Mouse (Mus musculus): ENCODE results near the gene Prrc2c. TPM values are rescaled to one million over a fixed set of nuclear protein-coding genes. Genes with fewer than 3 reads are reported as not detected.
"Not testable (repeated sequence)": the region's sequence is repeated elsewhere in the genome, so short reads cannot be mapped to it uniquely, and the experiment has no call there.

Gene Prrc2c
- total RNA-seq (2014; rRNA removed) (58.9 and 68.6 TPM in 2 replicates), polyA plus RNA-seq (2015; fragmentation: Nextera tagmentation; extraction: Ambion mirVana) (133 and 148 TPM in 2 replicates)

DNA sequence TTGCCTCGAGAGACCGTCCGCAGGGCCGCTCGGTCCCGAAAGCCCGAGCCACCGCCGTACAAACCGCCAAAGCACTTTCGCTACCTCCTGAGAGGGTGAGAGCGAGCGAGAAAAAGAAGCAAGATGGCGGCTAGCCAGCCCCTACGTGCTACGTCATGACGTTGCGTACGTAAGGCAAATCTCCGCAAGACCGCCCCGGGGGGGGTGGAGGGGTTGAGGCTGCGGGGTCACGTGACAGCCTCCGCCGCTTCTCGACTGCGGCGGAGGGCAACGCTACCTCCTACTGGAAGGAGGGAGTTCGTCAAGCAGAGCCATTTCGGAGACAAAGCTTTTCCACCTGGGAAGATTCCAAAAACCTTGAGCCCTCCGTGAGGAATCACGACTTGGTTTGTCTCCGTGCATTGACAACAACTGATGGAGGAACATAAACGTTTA lies at the start of gene Prrc2c:
Gene Prrc2c (minus strand): TSS at position 156 of the 435 bp plus-strand sequence.
- Histone ChIP-seq H3K4me3 (ENCODE audit: low read length) (peak within 1 kb of the TSS; percentile 93), H3K4me2 (ENCODE audit: low read depth, low read length) (peak within 1 kb of the TSS; percentile 88), H3K9me3 (ENCODE audit: low read length) (no peaks in the 10 kb centered on the region), H3K36me3 (ENCODE audit: insufficient read depth, low read length) (no peaks in the 10 kb centered on the region), H3K4me1 (ENCODE audit: insufficient read depth, low read length) (peaks cover 6% of the 10 kb centered on the region; the same call in 1 of the 2 replicates), H3K27me3 (ENCODE audit: insufficient read depth, low read length) (no peaks in the 10 kb centered on the region), H3K9ac (replicated peaks; ENCODE audit: low read length) (peak within 1 kb of the TSS; percentile 99), H3K27ac (peak within 1 kb of the TSS; percentile 99)
- ATAC-seq: peak; percentile 96
- TF ChIP-seq CTCF (IDR thresholded peaks at IDR 0.05; ENCODE audit: low read depth): peak; percentile 71
- peak; percentile 100 for DNase-seq (ENCODE audit: low spot score)
- WGBS: under 1% methylated on average over 36 of the region's 36 CpGs

DNA sequence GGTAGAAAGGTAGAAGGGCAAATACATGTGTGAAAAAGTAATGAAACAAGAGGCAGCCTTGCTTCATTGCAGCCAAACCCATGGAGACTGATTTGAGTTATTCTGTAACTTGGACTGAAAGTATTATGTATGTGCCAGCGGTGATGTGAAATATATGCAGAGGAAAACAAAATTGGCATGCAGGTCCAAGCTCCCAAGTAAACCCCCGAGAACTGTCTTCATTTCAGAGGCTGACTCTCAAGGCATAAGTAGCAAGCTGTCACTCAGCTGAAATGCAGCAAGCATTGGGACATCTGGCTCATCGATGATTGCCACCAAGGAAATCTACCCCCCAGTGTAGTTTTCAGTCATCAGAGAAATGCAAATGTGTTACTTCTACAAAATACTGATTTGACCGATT lies 44.9 kb upstream of the Prrc2c start:
- 65% methylated on average over 4 of the region's 4 CpGs for WGBS
- Histone ChIP-seq H3K9me3 (ENCODE audit: low read length) (no peaks in the 10 kb centered on the region), H3K4me3 (ENCODE audit: low read length) (no peak overlapping the region), H3K4me2 (ENCODE audit: low read depth, low read length) (no peak overlapping the region), H3K9ac (replicated peaks; ENCODE audit: low read length) (no peak overlapping the region), H3K36me3 (ENCODE audit: insufficient read depth, low read length) (no peaks in the 10 kb centered on the region), H3K4me1 (ENCODE audit: insufficient read depth, low read length) (no peaks in the 10 kb centered on the region), H3K27ac (no peak overlapping the region), H3K27me3 (ENCODE audit: insufficient read depth, low read length) (no peaks in the 10 kb centered on the region)
- no peak for TF ChIP-seq CTCF (IDR thresholded peaks at IDR 0.05; ENCODE audit: low read depth)
- no peak for DNase-seq (ENCODE audit: low spot score)
- no peak for ATAC-seq

DNA sequence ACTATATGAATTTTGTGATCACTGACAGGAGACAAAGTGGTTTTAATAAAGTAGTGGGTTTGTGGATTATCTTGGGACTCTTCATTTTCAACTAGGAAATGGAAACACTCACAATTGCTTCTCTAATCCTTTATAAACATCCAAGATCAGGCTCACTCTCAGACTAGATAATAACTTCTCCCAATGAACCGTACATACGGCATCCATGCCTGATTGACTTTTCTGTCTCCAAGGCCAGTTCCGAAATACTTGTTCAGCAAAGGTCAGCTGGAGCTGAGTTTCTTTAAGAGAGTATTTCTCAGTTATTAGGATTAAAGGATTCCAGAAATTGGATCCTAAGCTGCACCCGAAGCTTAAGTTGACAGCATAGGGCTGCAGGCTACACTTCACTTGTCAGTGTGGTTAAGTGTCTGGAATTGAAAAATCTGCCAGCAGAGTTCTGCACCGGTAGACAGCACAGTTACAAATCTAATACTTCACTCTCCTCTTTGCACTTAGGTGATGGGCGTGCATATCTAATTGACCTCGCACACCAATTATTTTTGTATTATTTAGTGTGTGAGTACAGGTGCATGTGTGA lies 43.4 kb upstream of the Prrc2c start:
- Histone ChIP-seq H3K36me3 (ENCODE audit: insufficient read depth, low read length) (no peaks in the 10 kb centered on the region), H3K27me3 (ENCODE audit: insufficient read depth, low read length) (no peaks in the 10 kb centered on the region), H3K4me3 (ENCODE audit: low read length) (no peak overlapping the region), H3K4me2 (ENCODE audit: low read depth, low read length) (no peak overlapping the region), H3K9me3 (ENCODE audit: low read length) (no peaks in the 10 kb centered on the region), H3K9ac (replicated peaks; ENCODE audit: low read length) (no peak overlapping the region), H3K4me1 (ENCODE audit: insufficient read depth, low read length) (no peaks in the 10 kb centered on the region), H3K27ac (no peak overlapping the region)
- no peak for TF ChIP-seq CTCF (IDR thresholded peaks at IDR 0.05; ENCODE audit: low read depth)
- DNase-seq (ENCODE audit: low spot score) (no peak), ATAC-seq (no peak)
- WGBS: 75% methylated on average over 7 of the region's 7 CpGs

DNA sequence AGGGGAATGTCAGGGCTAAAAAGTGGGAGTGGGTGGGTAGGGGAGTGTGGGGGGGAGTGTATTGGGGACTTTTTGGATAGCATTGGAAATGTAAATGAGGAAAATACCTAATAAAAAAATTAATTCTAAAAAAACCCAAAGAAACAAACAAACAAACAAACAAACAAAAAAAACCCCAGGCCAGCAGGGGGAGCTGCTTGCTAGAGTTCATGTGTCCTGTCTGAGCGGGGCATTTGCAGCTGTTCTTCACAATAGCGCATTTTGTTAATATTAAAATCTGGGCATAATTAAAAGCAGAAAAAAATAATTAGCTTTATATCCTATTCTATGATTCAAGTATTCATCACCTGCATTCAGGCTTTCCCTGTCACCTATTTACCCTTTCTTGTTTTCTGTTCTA lies 40.7 kb upstream of the Prrc2c start:
- not testable (repeated sequence) for H3K27me3 ChIP-seq (ENCODE audit: insufficient read depth, low read length); H3K4me3 ChIP-seq (ENCODE audit: low read length); DNase-seq (ENCODE audit: low spot score); H3K36me3 ChIP-seq (ENCODE audit: insufficient read depth, low read length); H3K9ac ChIP-seq (replicated peaks; ENCODE audit: low read length); H3K27ac ChIP-seq; H3K4me2 ChIP-seq (ENCODE audit: low read depth, low read length); H3K4me1 ChIP-seq (ENCODE audit: insufficient read depth, low read length); H3K9me3 ChIP-seq (ENCODE audit: low read length); ATAC-seq
- WGBS: 87% methylated on average over 2 of the region's 2 CpGs
- TF ChIP-seq CTCF (IDR thresholded peaks at IDR 0.05; ENCODE audit: low read depth): peak; percentile 15; the same call in 1 of the 2 replicates

DNA sequence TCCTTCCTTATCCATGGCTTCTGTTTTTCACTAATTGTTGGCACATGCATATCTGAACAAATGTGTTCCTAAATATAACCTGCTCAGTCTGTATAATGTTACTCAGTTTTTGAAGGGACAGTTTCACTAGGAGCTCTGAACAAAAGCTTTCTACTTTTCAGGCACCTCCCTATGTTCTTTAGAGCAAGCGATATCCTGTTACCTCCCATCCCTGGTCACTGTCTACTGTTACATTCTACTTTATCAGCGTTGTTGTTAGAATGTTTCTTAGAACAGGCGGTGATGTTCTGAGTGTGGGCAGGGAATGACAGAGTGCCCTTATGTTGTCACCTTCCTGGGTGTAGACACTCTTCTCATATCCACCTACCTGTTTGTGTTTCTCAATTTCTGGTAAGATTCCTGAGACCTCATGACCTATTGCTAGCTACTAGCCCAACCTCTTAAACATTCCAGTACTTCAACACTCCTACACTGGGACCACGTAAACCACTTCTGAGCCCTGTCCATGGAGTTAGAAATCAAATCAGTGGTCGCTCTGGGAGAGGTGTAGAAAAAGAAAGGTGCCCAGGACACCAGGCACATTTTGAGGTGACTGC lies 37.7 kb upstream of the Prrc2c start:
- Histone ChIP-seq H3K27me3 (ENCODE audit: insufficient read depth, low read length) (no peaks in the 10 kb centered on the region), H3K9me3 (ENCODE audit: low read length) (no peaks in the 10 kb centered on the region), H3K27ac (no peak overlapping the region), H3K4me2 (ENCODE audit: low read depth, low read length) (no peak overlapping the region), H3K4me1 (ENCODE audit: insufficient read depth, low read length) (no peaks in the 10 kb centered on the region), H3K9ac (replicated peaks; ENCODE audit: low read length) (no peak overlapping the region), H3K4me3 (ENCODE audit: low read length) (no peak overlapping the region), H3K36me3 (ENCODE audit: insufficient read depth, low read length) (no peaks in the 10 kb centered on the region)
- ATAC-seq (no peak), DNase-seq (ENCODE audit: low spot score) (no peak)
- WGBS: 90% methylated on average over 5 of the region's 5 CpGs
- TF ChIP-seq CTCF (IDR thresholded peaks at IDR 0.05; ENCODE audit: low read depth): no peak

DNA sequence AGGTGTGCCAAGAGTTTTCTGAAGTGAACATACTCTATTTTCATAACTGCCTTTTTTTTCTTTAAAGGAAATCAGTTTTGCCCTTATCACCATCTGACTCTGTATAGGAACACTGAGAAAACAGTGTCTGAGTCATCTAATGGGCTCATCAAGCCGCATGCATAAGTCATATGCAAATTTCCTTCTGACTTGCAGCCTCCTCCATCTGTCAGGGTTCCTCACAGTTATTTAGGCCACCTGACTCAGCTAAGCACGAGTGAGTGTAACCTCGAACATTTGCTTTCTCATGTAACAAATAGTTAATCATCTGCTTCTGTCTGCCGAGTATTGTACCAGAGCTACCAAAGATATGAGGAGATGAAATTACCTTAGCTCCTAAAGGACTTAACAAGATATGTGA lies 33.3 kb upstream of the Prrc2c start:
- Histone ChIP-seq H3K27ac (no peak overlapping the region), H3K4me2 (ENCODE audit: low read depth, low read length) (no peak overlapping the region), H3K9me3 (ENCODE audit: low read length) (no peaks in the 10 kb centered on the region), H3K36me3 (ENCODE audit: insufficient read depth, low read length) (no peaks in the 10 kb centered on the region), H3K9ac (replicated peaks; ENCODE audit: low read length) (no peak overlapping the region), H3K4me1 (ENCODE audit: insufficient read depth, low read length) (no peaks in the 10 kb centered on the region), H3K4me3 (ENCODE audit: low read length) (no peak overlapping the region), H3K27me3 (ENCODE audit: insufficient read depth, low read length) (no peaks in the 10 kb centered on the region)
- TF ChIP-seq CTCF (IDR thresholded peaks at IDR 0.05; ENCODE audit: low read depth): no peak
- DNase-seq (ENCODE audit: low spot score) (no peak), ATAC-seq (no peak)
- WGBS: 46% methylated on average over 4 of the region's 4 CpGs

Measured in hindbrain, postnatal 0 days (tissue).